Mouse (Mus musculus) kidney, adult 2 months (tissue): Measurements from ENCODE around the gene Man1a. TPM values are rescaled to one million over a fixed set of nuclear protein-coding genes. Genes with fewer than 3 reads are reported as not detected.

Experiments
- DNase-seq: peaks from one replicate; pipeline ENCODE4 v3.0.0; 2021
- H3K27ac ChIP-seq: fragments of 200-500 bp; 2 replicates; pipeline ENCODE4 v1.5.1; 2012; ENCODE audit warnings: low read depth, low read length, control low read depth, inconsistent platforms; ENCODE audit not compliant: insufficient read depth
- H3K27me3 ChIP-seq: fragments of 200-500 bp; replicated peaks from 2 replicates; pipeline ENCODE4 v1.6.1; 2012; ENCODE audit warnings: mild to moderate bottlenecking, moderate library complexity, low read length, inconsistent platforms; ENCODE audit not compliant: control insufficient read depth, insufficient read depth
- H3K36me3 ChIP-seq: fragments of 200-500 bp; 2 replicates; pipeline ENCODE4 v1.6.1; 2012; ENCODE audit warnings: mild to moderate bottlenecking, moderate library complexity, low read length, inconsistent platforms; ENCODE audit not compliant: control insufficient read depth, insufficient read depth
- H3K4me1 ChIP-seq: fragments of 200-500 bp; 2 replicates; pipeline ENCODE4 v1.6.1; 2011; ENCODE audit warnings: low read length; ENCODE audit not compliant: control insufficient read depth, insufficient read depth
- H3K4me3 ChIP-seq: fragments of 200-500 bp; 2 replicates; pipeline ENCODE4 v1.5.1; 2011; ENCODE audit warnings: mild to moderate bottlenecking, low read depth, low read length, control low read depth; ENCODE audit not compliant: insufficient read depth
- CTCF ChIP-seq: fragments of 200-500 bp; conservative IDR thresholded peaks from 2 replicates; pipeline ENCODE4 v1.5.1; 2011; ENCODE audit warnings: low read depth, mild to moderate bottlenecking, control low read depth, low read length, moderate library complexity, mixed read lengths; ENCODE audit not compliant: insufficient read depth, insufficient read length
- POLR2A ChIP-seq: fragments of 200-500 bp; IDR thresholded peaks from one replicate; pipeline ENCODE4 v1.6.1; 2011; ENCODE audit warnings: low read depth, low read length, control low read depth
- WGBS: fragments of 180-500 bp; shearing (Covaris S2); methylation state at CpG from one replicate; pipeline ENCODE4 v1.1.7; 2018; 5-methylcytosine and 5-hydroxymethylcytosine counted together
- polyA plus RNA-seq: library from polyadenylated mRNA; depleted of rRNA; stranded (reverse); fragments of >200 nt; gene quantifications from 2 replicates; pipeline ENCODE4 v1.2.3, GENCODE M21; 2012

The Man1a gene
- polyA plus RNA-seq, 1 experiment = 33.4 TPM

- Histone ChIP-seq H3K27me3 (no peaks in the 10 kb centered on the region), H3K4me1 (no peaks in the 10 kb centered on the region), H3K4me3 (no peak overlapping the region), H3K27ac (no peak overlapping the region), H3K36me3 (no peaks in the 10 kb centered on the region)
- TF ChIP-seq POLR2A (no peak), CTCF (no peak)
- WGBS = 76% methylated on average over 3 of the region's 3 CpGs
- DNase-seq = no peak
These were observed 116.7 kb downstream of the Man1a start for GRCm38 (mm10) chr10:53959759-53960158.

- H3K4me1 ChIP-seq = no peaks in the 10 kb centered on the region
- no peak overlapping the region for H3K27ac ChIP-seq
- no peak for TF ChIP-seq POLR2A
- TF ChIP-seq CTCF = no peak
- no peaks in the 10 kb centered on the region for H3K36me3 ChIP-seq
- H3K4me3 ChIP-seq = no peak overlapping the region
- H3K27me3 ChIP-seq = no peaks in the 10 kb centered on the region
- WGBS = 75% methylated on average over 7 of the region's 7 CpGs
- DNase-seq = no peak
These were observed 134.8 kb downstream of the Man1a start for GRCm38 (mm10) chr10:53941597-53941996.

- Histone ChIP-seq H3K36me3 (no peaks in the 10 kb centered on the region), H3K4me3 (no peak overlapping the region), H3K4me1 (no peaks in the 10 kb centered on the region), H3K27me3 (no peaks in the 10 kb centered on the region), H3K27ac (no peak overlapping the region)
- WGBS = 89% methylated on average over 3 of the region's 3 CpGs
- no peak for TF ChIP-seq CTCF
- TF ChIP-seq POLR2A = no peak
- DNase-seq = no peak
These were observed 138.2 kb downstream of the Man1a start for GRCm38 (mm10) chr10:53938199-53938598.

GRCm38 (mm10) chr10:53936078-53936477, 140.3 kb downstream of the Man1a start:
- 90% methylated on average over 3 of the region's 3 CpGs for WGBS
- H3K36me3 ChIP-seq = no peaks in the 10 kb centered on the region; the same call in 1 of the 2 replicates
- H3K4me1 ChIP-seq = no peaks in the 10 kb centered on the region
- H3K27ac ChIP-seq = no peak overlapping the region
- H3K4me3 ChIP-seq = no peak overlapping the region
- DNase-seq = no peak
- H3K27me3 ChIP-seq = no peaks in the 10 kb centered on the region
- TF ChIP-seq POLR2A (no peak), CTCF (no peak)

GRCm38 (mm10) chr10:53929722-53930500, 146.5 kb downstream of the Man1a start:
- Histone ChIP-seq H3K27ac (no peak overlapping the region), H3K36me3 (no peaks in the 10 kb centered on the region; the same call in 1 of the 2 replicates), H3K4me3 (no peak overlapping the region), H3K27me3 (no peaks in the 10 kb centered on the region), H3K4me1 (no peaks in the 10 kb centered on the region)
- DNase-seq = no peak
- TF ChIP-seq POLR2A (no peak), CTCF (no peak)
- WGBS = 52% methylated on average over 4 of the region's 4 CpGs

GRCm38 (mm10) chr10:53927904-53928303, 148.5 kb downstream of the Man1a start:
- no peak overlapping the region for H3K27ac ChIP-seq
- H3K4me1 ChIP-seq = no peaks in the 10 kb centered on the region
- H3K4me3 ChIP-seq = no peak overlapping the region
- DNase-seq = no peak
- no peaks in the 10 kb centered on the region; the same call in 1 of the 2 replicates for H3K36me3 ChIP-seq
- 69% methylated on average over 5 of the region's 5 CpGs for WGBS
- no peaks in the 10 kb centered on the region for H3K27me3 ChIP-seq
- TF ChIP-seq POLR2A = no peak
- TF ChIP-seq CTCF = no peak

- no peaks in the 10 kb centered on the region for H3K4me1 ChIP-seq
- no peak overlapping the region for H3K4me3 ChIP-seq
- DNase-seq = no peak
- TF ChIP-seq CTCF (no peak), POLR2A (no peak)
- no peak overlapping the region for H3K27ac ChIP-seq
- no peaks in the 10 kb centered on the region for H3K36me3 ChIP-seq
- no peaks in the 10 kb centered on the region for H3K27me3 ChIP-seq
- WGBS = 91% methylated on average over 6 of the region's 6 CpGs
These were observed 151.0 kb downstream of the Man1a start for GRCm38 (mm10) chr10:53925456-53925855.
